Mouse (Mus musculus) left cerebral cortex, postnatal 14 days (tissue): ENCODE measurements around the gene Gm6793. TPM values are rescaled to one million over a fixed set of nuclear protein-coding genes. Genes with fewer than 3 reads are reported as not detected.

Experiments used
- DNase-seq, 2 experiments: peaks; one replicate each; pipeline ENCODE4 v3.0.0; 2021 to 2022; ENCODE audit warnings: low spot score in 2 of 2, mixed read lengths in 1 of 2
- intact Hi-C: fragments of 180-260 bp; cut with DNase I; formaldehyde crosslinking; loops from one replicate; pipeline ENCODE4 v1.15.1; 2025
- total RNA-seq, 2 experiments: library from RNA; stranded (reverse); gene quantifications; 2 replicates each; pipeline ENCODE4 v1.2.3; 2021

Gene Gm6793
- total RNA-seq, 2 experiments from 2014 or later, result 0.22 TPM; not detected in 1

DNA sequence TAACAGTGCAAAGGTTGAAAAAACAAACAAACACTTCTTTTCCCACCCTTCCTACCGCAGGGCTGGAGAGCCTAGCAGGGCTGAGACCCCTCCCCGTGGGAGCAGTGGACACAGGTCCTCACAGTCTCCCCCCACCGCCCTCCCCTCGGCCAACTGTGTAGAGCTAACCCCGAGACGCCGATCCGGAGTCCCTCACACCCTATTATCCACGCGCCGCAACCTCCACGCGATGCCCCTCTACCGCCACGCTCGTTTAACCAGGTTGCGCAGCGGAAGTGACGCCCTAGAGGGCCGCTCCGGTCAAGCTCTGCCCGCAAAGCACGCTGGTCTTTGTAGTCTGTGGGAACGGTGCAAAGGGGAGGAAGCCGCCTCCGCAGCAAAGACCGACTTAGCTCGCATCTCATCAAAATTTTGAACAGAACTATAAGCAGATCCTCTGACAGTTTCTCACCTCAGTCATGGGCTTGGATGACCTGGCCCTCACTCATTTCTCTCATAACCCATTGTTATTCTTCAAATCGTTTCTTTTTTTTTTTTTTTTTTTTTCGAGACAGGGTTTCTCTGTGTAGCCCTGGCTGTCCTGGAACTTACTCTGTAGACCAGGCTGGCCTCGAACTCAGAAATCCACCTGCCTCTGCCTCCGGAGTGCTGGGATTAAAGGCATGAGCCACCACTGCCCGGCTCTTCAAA, 22.7 kb downstream of the Gm6793 start, which contains the start of gene Adat1:
Gene Adat1 (minus strand): TSS at position 290 of the 690 bp plus-strand sequence.
- intact Hi-C loops, result loop anchor here (1.0 to 10.0 kb wide), 2 partner anchors 19 to 117 kb away; partner anchors contain the start of genes Kars, Terf2ip and Tmem170
- DNase-seq, result peak; percentile 83 to 89

DNA sequence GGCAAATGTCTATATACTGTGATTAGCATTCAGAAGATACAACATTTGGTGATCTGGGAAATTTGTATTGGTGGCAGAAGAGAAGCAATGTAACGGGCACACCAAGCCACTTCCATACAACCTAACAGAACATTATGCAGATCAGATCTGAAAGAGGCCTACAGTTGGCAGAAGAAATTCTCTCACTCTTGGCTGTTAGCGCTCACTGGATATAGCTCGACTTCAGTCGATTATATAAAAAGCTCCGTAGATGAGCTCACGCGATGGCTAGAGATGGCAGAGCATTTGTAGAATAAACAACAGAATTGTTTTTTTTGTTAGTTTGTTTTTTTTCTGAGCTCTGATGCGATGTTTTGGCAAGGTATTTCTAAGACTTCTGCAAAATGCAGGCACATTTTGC, 23.6 kb downstream of the Gm6793 start:
- peak in 1 of 2 experiments; percentile 54 for DNase-seq
- intact Hi-C loops, result loop anchor here (2.0 to 10.0 kb wide), 2 partner anchors 50 to 116 kb away; partner anchors contain the start of genes Gabarapl2 and Tmem170

- peak; percentile 70 to 83 for DNase-seq
- intact Hi-C loops, result loop anchor here (2.0 to 10.0 kb wide), 2 partner anchors 49 to 115 kb away; partner anchors contain the start of genes Gabarapl2 and Tmem170
Measured at GRCm38 (mm10) chr8:111989911-111990310, 24.9 kb downstream of the Gm6793 start.

- intact Hi-C loops, result no loop called here
- no peak for DNase-seq
Measured at GRCm38 (mm10) chr8:111984511-111984910, 30.3 kb downstream of the Gm6793 start.

DNA sequence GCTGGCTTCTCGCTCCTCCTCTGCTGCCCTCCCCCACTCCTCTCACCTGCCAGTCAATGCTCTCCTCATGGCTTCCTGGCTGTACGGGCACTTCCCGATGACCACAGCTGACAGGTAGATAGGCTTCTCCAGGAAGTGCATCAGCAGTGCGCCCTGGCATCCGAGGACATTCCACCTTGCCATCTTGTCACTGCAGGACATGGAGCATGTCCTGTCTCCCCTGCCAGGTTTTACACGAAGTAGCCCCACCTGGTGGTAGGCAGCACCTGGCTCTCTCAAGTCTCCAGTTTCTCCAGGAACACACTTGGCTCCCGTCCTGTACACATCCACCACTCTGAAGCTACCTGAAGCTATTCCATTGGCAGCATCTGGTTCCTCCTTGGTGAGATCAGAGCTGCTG, 32.7 kb downstream of the Gm6793 start:
- no peak for DNase-seq
- intact Hi-C loops, result no loop called here

GRCm38 (mm10) chr8:111978147-111978546, 36.7 kb downstream of the Gm6793 start:
- DNase-seq, result no peak
- intact Hi-C loops, result no loop called here

DNA sequence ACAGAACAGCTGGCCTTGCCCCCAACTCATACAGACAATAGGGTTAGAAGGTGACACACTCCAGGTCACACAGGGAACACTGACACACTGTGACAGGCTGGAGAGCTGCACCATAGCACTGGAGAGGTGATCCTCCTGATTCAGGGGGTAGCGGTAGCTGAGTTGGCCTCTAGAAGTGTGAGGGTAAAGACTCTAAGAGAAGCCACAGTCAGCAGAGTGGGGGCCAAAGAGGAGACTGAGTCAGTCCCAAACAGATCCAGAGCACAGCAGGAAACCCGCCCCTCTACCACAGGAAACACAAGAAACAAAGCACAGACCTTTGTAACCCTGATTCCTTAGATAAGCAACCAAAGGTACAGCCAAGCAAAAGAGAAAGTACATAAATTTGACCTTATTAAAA, 38.5 kb downstream of the Gm6793 start:
- intact Hi-C loops, result no loop called here
- no peak for DNase-seq

GRCm38 (mm10) chr8:111975706-111976105, 39.1 kb downstream of the Gm6793 start:
- DNase-seq, result no peak
- intact Hi-C loops, result no loop called here

GRCm38 (mm10) chr8:111974138-111974537, 40.7 kb downstream of the Gm6793 start:
- intact Hi-C loops, result no loop called here
- no peak for DNase-seq

DNA sequence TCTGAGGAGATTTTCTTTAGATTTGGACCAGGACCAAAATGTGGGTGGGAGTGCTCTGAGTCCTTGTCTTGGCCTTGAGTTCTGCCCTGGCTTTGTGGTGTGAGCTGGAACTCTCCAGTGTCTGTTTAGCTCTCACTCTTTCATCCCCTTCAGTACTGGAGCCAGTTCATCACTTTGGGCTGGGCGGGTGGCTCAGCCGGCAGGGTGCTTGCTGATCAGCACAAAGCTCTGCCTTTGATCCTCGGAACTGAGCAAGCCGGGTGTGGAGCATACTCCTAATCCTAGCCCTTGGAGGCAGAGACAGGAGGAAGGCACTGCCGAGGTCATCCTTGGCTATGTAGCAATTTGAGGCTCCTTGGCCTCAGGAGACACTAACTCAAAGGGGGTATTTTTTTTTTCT, 45.8 kb downstream of the Gm6793 start:
- no peak for DNase-seq
- intact Hi-C loops, result no loop called here

- no peak for DNase-seq
- intact Hi-C loops, result no loop called here
Measured at GRCm38 (mm10) chr8:111968541-111968940, 46.3 kb downstream of the Gm6793 start.

DNA sequence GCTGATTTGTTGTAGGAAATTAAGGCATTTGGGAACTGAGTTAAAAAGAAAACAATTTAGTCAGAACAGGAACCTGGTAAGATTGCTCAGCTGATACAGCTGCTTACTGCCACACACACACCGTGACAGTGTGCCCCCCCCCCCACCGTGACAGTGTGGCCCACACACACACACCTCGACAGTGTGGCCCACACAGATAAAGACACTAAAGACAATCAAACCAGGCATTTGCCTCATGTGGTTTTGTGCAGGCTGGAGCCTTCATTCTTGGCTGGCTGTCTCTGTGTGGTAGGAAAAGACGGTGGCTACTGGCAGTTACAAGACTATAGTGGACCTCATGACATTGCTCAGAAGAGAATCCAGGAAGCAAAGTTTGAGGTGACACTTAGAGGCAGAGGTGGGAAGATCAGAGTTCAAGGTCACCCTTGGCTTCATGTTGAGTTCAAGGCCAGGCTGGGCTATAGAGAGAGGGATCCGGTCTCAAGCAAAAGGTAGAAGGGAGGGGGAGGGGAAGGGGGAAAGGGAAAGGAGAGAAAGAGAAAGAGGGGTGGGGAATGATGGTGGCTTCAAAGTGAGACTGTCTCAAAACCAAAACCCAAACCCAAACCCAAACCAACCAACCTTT, 47.5 kb downstream of the Gm6793 start:
- intact Hi-C loops, result no loop called here
- no peak for DNase-seq

DNA sequence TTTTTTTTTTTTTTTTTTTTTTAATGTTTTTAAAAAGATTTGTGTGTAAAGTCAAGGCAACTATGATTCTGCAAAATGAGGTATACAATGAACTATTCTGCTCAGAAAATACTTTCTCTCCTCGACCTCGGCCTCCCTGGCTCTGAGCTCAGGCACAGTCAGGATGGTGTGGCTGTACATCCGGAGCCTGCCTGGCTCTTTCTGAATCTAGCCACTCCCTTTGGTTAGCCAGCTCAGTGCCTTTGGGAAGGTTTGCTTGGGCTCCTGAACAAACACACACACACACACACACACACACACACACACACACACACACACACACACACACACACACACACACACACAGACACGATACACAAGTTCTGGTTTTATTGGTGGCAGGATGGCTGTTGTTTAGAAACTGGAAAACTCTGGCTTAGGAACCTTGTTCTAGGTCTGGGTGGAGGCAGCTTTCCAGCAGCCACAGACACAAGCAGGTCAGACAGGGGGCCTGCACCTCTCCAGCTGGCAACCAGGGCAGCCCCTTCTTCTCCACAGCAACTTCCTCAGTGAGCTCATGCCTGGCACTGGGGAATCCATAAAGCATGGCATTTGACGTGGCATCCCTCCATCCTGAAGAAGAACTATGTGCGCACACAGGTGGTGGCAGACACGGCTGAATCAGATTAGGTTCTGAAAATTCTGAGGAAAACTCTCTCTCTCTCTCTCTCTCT, 49.8 kb downstream of the Gm6793 start:
- no peak for DNase-seq
- intact Hi-C loops, result no loop called here

GRCm38 (mm10) chr8:111964351-111964750, 50.5 kb downstream of the Gm6793 start:
- intact Hi-C loops, result no loop called here
- DNase-seq, result peak in 1 of 2 experiments; percentile 26

GRCm38 (mm10) chr8:111963546-111963945, 51.3 kb downstream of the Gm6793 start:
- intact Hi-C loops, result no loop called here

More at GRCm38 (mm10) chr8:111963546-111963945, 51.3 kb downstream of the Gm6793 start:
- DNase-seq, result no peak

Other genes with a start within 250 kb of the Gm6793 start
- 10 to 100 TPM; 79.4 to 83.6 TPM for gene Cfdp1, start 160.7 kb downstream of the Gm6793 start, total RNA-seq
- gene Tmem170, start 138.3 kb downstream of the Gm6793 start, total RNA-seq, result 1 to 10 TPM; 2.8 to 3.3 TPM
- gene Chst5, start 104.6 kb downstream of the Gm6793 start, total RNA-seq, result under 1 TPM; 0.62 to 0.85 TPM
- 10 to 100 TPM in 1 of 2 experiments, 1 to 10 TPM in 1; 9.8 to 10.6 TPM for gene Tmem231, start 81.2 kb downstream of the Gm6793 start, total RNA-seq
- gene Gabarapl2, start 74.3 kb downstream of the Gm6793 start, total RNA-seq, result 100 to 1,000 TPM; 200 to 212 TPM
- 1 to 10 TPM; 4.8 to 5.2 TPM for gene Adat1, start 22.7 kb downstream of the Gm6793 start, total RNA-seq
- gene Kars, start 3.7 kb downstream of the Gm6793 start, total RNA-seq, result 10 to 100 TPM; 68.3 to 71.8 TPM
- 10 to 100 TPM; 32.2 to 33.8 TPM for gene Terf2ip, start 3.6 kb downstream of the Gm6793 start, total RNA-seq